Mouse (Mus musculus): ENCODE results near the gene Ghrhr. TPM values are rescaled to one million over a fixed set of nuclear protein-coding genes. Genes with fewer than 3 reads are reported as not detected.

The Ghrhr gene
- not detected for total RNA-seq (2023)

DNA sequence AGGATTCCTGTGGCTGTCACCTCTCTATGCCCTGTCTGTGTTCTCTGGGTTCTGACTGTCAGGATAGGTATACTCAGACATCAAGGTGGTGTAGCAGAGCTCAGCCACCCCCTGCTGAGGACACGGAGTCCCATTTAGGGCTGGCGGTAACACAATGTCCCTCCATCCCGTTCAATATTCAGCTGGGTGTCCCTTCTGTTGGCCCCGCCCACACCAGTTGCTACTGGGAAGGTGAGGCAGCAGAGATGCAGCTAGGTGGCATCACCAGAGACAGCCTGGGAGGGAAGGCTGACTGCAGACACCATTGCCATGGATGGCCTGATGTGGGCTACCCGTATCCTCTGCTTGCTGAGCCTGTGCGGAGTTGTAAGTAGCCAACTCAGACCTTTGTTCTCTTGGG, at the start of gene Ghrhr:
Gene Ghrhr, plus strand, starts transcription at position 220 of the 400 bp plus-strand sequence.

DNA sequence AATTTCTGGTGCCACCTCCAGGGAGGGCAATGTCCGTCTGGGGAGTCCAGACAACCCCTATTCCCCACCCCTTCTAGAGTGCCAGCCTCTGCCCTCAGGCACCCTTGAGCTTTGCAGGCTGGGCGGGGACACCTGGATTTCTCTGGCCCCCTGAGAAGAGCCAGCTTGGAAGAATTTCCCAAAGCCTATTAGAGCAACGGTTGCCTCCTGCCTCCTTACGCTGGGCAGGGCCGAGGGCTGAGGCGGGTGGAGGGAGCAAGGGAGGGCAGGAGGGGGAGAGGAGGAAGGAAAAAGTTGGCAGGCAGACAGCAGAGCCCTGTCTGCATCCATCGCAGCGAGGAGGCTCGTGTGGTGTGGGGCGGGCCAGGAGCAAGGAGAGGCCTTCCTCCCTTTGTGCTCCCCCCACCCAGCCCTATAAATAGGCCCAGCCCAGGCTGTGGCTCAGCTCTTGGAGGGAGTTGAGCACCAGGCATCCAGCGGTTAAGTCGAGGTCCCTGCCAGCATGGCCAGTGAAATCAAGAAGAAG, 40.0 kb upstream of the Ghrhr start, which contains the start of gene Aqp1:
Gene Aqp1, plus strand, starts transcription at position 444 of the 526 bp plus-strand sequence.

Other genes with a start within 250 kb of the Ghrhr start
- not detected for gene Crhr2, start 243.3 kb upstream of the Ghrhr start, total RNA-seq (2023)
- not detected for gene Inmt, start 201.3 kb upstream of the Ghrhr start, total RNA-seq (2023)
- not detected for gene Mindy4, start 172.9 kb upstream of the Ghrhr start, total RNA-seq (2023)
- gene Aqp1, start 39.9 kb upstream of the Ghrhr start, total RNA-seq (2023), result under 1 TPM; 0.26 to 0.89 TPM
- not detected for gene Adcyap1r1, start 75.7 kb downstream of the Ghrhr start, total RNA-seq (2023)